Mouse (Mus musculus) CH12.LX (cell line): ENCODE data around the gene Cebpz. TPM values are rescaled to one million over a fixed set of nuclear protein-coding genes. Genes with fewer than 3 reads are reported as not detected.

Source experiments
- DNase-seq: peaks from one replicate; pipeline ENCODE4 v3.0.0-alpha.2; 2013; ENCODE audit errors: extremely low read depth
- H3K27ac ChIP-seq: 2 replicates; pipeline ENCODE4 v1.5.1; 2012; ENCODE audit warnings: low read depth, mild to moderate bottlenecking, control low read depth, moderate library complexity; ENCODE audit not compliant: insufficient read depth
- H3K27me3 ChIP-seq: replicated peaks from 2 replicates; pipeline ENCODE3; 2012; ENCODE audit warnings: inconsistent platforms
- H3K36me3 ChIP-seq, 2 experiments: replicated peaks in 1 of 2; 2 replicates each; pipeline versions ENCODE3 to v1.6.1; 2012; ENCODE audit warnings: inconsistent platforms in 1 of 2, low read length in 1 of 2, mild to moderate bottlenecking in 1 of 2, mixed read lengths in 1 of 2, moderate library complexity in 1 of 2; ENCODE audit not compliant: control insufficient read depth in 1 of 2, insufficient read depth in 1 of 2
- H3K4me1 ChIP-seq, 2 experiments: 2 replicates each; pipeline ENCODE4 v1.6.1; 2012; ENCODE audit warnings: inconsistent platforms in 1 of 2, moderate library complexity in 1 of 2; ENCODE audit not compliant: insufficient read depth in 2 of 2, control insufficient read depth in 1 of 2
- H3K4me2 ChIP-seq: 2 replicates; pipeline ENCODE4 v1.6.1; 2012; ENCODE audit warnings: low read depth, mild to moderate bottlenecking, control low read depth; ENCODE audit not compliant: poor library complexity, insufficient read depth, severe bottlenecking
- H3K4me3 ChIP-seq, 3 experiments: fragments of 150-350 bp in 1 of 3; sonication (generic) in 1 of 3; replicated peaks in 1 of 3; 2 replicates each; pipeline versions ENCODE3 to v1.5.1; 2011 to 2012; ENCODE audit warnings: low read depth in 2 of 3, low read length in 2 of 3, mild to moderate bottlenecking in 2 of 3, moderate library complexity in 2 of 3, control low read depth in 1 of 3, improper control_type of control experiment in 1 of 3, inconsistent platforms in 1 of 3, mixed read lengths in 1 of 3; ENCODE audit not compliant: poor library complexity in 1 of 3
- H3K79me2 ChIP-seq: replicated peaks from 2 replicates; pipeline ENCODE4 v1.6.1; 2012; ENCODE audit warnings: mild to moderate bottlenecking, moderate library complexity; ENCODE audit not compliant: control insufficient read depth, poor library complexity, insufficient read depth, severe bottlenecking; ENCODE audit errors: extremely low read depth
- H3K9ac ChIP-seq: 2 replicates; pipeline ENCODE4 v1.6.1; 2012; ENCODE audit warnings: low read depth, mild to moderate bottlenecking, control low read depth, moderate library complexity; ENCODE audit not compliant: insufficient read depth
- H3K9me3 ChIP-seq: replicated peaks from 2 replicates; pipeline ENCODE3; 2012; ENCODE audit warnings: low read length, inconsistent platforms, mixed read lengths
- CHD1 ChIP-seq: IDR thresholded peaks from 2 replicates; pipeline ENCODE4 v1.6.1; 2012; ENCODE audit warnings: low read depth, low read length, improper control_type of control experiment, inconsistent platforms
- CHD2 ChIP-seq: IDR thresholded peaks from 2 replicates; pipeline ENCODE4 v1.6.1; 2011; ENCODE audit warnings: low read length, improper control_type of control experiment
- CTCF ChIP-seq, 2 experiments: IDR thresholded peaks in 1 of 2; conservative IDR thresholded peaks in 1 of 2; 2 replicates each; pipeline ENCODE4 v1.5.1; 2011 to 2012; ENCODE audit warnings: low read depth in 2 of 2, low read length in 2 of 2, improper control_type of control experiment in 1 of 2, inconsistent platforms in 1 of 2, mild to moderate bottlenecking in 1 of 2, moderate library complexity in 1 of 2
- E2F4 ChIP-seq: IDR thresholded peaks from 2 replicates; pipeline ENCODE4 v1.6.1; 2011; ENCODE audit warnings: low read depth, low read length, improper control_type of control experiment; ENCODE audit not compliant: insufficient replicate concordance
- EP300 ChIP-seq: IDR thresholded peaks from 2 replicates; pipeline ENCODE4 v1.6.1; 2011; ENCODE audit warnings: low read length, improper control_type of control experiment
- ETS1 ChIP-seq: conservative IDR thresholded peaks from 2 replicates; pipeline ENCODE4 v1.6.1; 2012; ENCODE audit warnings: low read depth, mild to moderate bottlenecking, inconsistent platforms, low read length, improper control_type of control experiment, moderate library complexity
- GABPA ChIP-seq: IDR thresholded peaks from 2 replicates; pipeline ENCODE4 v1.6.1; 2012; ENCODE audit warnings: low read depth, low read length, improper control_type of control experiment, inconsistent platforms; ENCODE audit not compliant: insufficient replicate concordance
- IRF4 ChIP-seq: IDR thresholded peaks from 2 replicates; pipeline ENCODE4 v1.6.1; 2014; ENCODE audit warnings: low read depth, mild to moderate bottlenecking, inconsistent platforms, low read length, improper control_type of control experiment
- JUN ChIP-seq: IDR thresholded peaks from 2 replicates; pipeline ENCODE4 v1.6.1; 2011; ENCODE audit warnings: low read depth, mild to moderate bottlenecking, low read length, improper control_type of control experiment, moderate library complexity; ENCODE audit not compliant: insufficient read depth
- JUND ChIP-seq: conservative IDR thresholded peaks from 2 replicates; pipeline ENCODE4 v1.6.1; 2011; ENCODE audit warnings: low read depth, low read length, improper control_type of control experiment
- KAT2A ChIP-seq: IDR thresholded peaks from 2 replicates; pipeline ENCODE4 v1.6.1; 2012; ENCODE audit warnings: low read length, improper control_type of control experiment, inconsistent platforms; ENCODE audit not compliant: insufficient replicate concordance
- MAFK ChIP-seq: IDR thresholded peaks from 2 replicates; pipeline ENCODE4 v1.6.1; 2011; ENCODE audit warnings: low read length, improper control_type of control experiment; ENCODE audit not compliant: insufficient replicate concordance
- MAZ ChIP-seq: IDR thresholded peaks from 2 replicates; pipeline ENCODE4 v1.6.1; 2012; ENCODE audit warnings: low read depth, mild to moderate bottlenecking, inconsistent platforms, low read length, improper control_type of control experiment, moderate library complexity
- MEF2A ChIP-seq: IDR thresholded peaks from 2 replicates; pipeline ENCODE4 v1.6.1; 2014; ENCODE audit warnings: low read depth, mild to moderate bottlenecking, inconsistent platforms, low read length, improper control_type of control experiment, borderline replicate concordance
- NRF1 ChIP-seq: IDR thresholded peaks from 2 replicates; pipeline ENCODE4 v1.6.1; 2014; ENCODE audit warnings: low read depth, mild to moderate bottlenecking, inconsistent platforms, low read length, improper control_type of control experiment, moderate library complexity
- PAX5 ChIP-seq: IDR thresholded peaks from 2 replicates; pipeline ENCODE4 v1.6.1; 2012; ENCODE audit warnings: low read length, inconsistent platforms, mixed read lengths
- RAD21 ChIP-seq: IDR thresholded peaks from 2 replicates; pipeline ENCODE4 v1.6.1; 2011; ENCODE audit warnings: low read depth, mild to moderate bottlenecking, low read length, improper control_type of control experiment, moderate library complexity
- SIN3A ChIP-seq: IDR thresholded peaks from 2 replicates; pipeline ENCODE4 v1.6.1; 2012; ENCODE audit warnings: low read length, improper control_type of control experiment, inconsistent platforms
- SMC3 ChIP-seq: IDR thresholded peaks from 2 replicates; pipeline ENCODE4 v1.6.1; 2011; ENCODE audit warnings: low read depth, low read length, improper control_type of control experiment
- TBP ChIP-seq: conservative IDR thresholded peaks from 2 replicates; pipeline ENCODE4 v1.6.1; 2011; ENCODE audit warnings: low read depth, low read length, improper control_type of control experiment
- USF1 ChIP-seq: IDR thresholded peaks from 2 replicates; pipeline ENCODE4 v1.6.1; 2014; ENCODE audit warnings: low read depth, mild to moderate bottlenecking, inconsistent platforms, low read length, improper control_type of control experiment
- USF2 ChIP-seq: conservative IDR thresholded peaks from 2 replicates; pipeline ENCODE4 v1.6.1; 2011; ENCODE audit warnings: low read depth, low read length, improper control_type of control experiment
- ZC3H11A ChIP-seq: IDR thresholded peaks from 2 replicates; pipeline ENCODE4 v1.6.1; 2012; ENCODE audit warnings: low read depth, mild to moderate bottlenecking, inconsistent platforms, low read length, improper control_type of control experiment
- ZMIZ1 ChIP-seq: IDR thresholded peaks from 2 replicates; pipeline ENCODE4 v1.6.1; 2012; ENCODE audit warnings: low read depth, mild to moderate bottlenecking, inconsistent platforms, low read length, improper control_type of control experiment
- ZNF384 ChIP-seq: IDR thresholded peaks from 2 replicates; pipeline ENCODE4 v1.6.1; 2012; ENCODE audit warnings: low read depth, low read length, improper control_type of control experiment, inconsistent platforms
- dilution Hi-C: fragments of 300-500 bp; cut with MboI; formaldehyde crosslinking; loops from 2 replicates; pipeline ENCODE4 v1.14.3; 2020; ENCODE audit warnings: low sequenced_read_pairs; ENCODE audit not compliant: extremely low pct_unique_long_range_greater_than_20kb, extremely low pct_ligation_motif_present
- in situ Hi-C: fragments of 300-500 bp; cut with MboI; formaldehyde crosslinking; loops from 3 replicates; pipeline ENCODE4 v1.14.3; 2019; ENCODE audit warnings: low sequenced_read_pairs, low pct_ligation_motif_present, low pct_unique_long_range_greater_than_20kb, mixed read lengths
- polyA plus RNA-seq: library from polyadenylated mRNA; unstranded; fragments of >175 nt; gene quantifications from 2 replicates; pipeline ENCODE4 v1.2.1, GENCODE M21; 2012; ENCODE audit warnings: low read depth; ENCODE audit not compliant: insufficient read length
- total RNA-seq, 2 experiments: library from RNA; depleted of rRNA; stranded (reverse); fragments of 300-350 nt in 1 of 2; fragments of >200 nt in 1 of 2; gene quantifications; 2 replicates each; pipeline ENCODE4 v1.2.3; 2012 to 2014

Cebpz gene
- total and polyA plus RNA-seq, 3 experiments = 43.3 to 70.1 (median 61.2) TPM

DNA sequence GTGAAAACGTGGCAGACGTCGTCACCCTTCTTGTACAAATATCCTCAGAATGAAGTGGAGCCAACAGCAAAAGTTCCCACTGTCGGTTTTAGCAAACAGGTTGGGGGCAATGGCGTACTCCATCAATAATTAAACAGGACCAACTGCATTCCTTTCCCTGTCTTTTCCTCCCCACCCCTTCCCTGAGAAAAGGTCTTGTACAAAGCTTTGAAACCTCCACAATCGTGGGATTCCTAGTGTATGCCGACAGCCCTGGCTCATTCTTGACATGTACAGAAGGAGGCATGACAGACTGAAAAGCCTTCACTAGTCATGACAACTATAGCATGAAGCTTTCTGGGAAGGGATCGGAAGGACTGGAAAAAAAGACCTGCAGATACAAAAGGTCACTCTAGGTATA lies 16.4 kb upstream of the Cebpz start:
- Histone ChIP-seq H3K79me2 (no peaks in the 10 kb centered on the region), H3K9me3 (no peaks in the 10 kb centered on the region), H3K36me3 (peaks cover 0 to under 1% of the 10 kb centered on the region in 2 experiments), H3K27ac (no peak overlapping the region), H3K4me3 (no peak overlapping the region), H3K9ac (no peak overlapping the region), H3K27me3 (no peaks in the 10 kb centered on the region), H3K4me2 (no peak overlapping the region), H3K4me1 (peaks cover 0 to 2% of the 10 kb centered on the region in 2 experiments; a peak in 1 of 4 replicates)
- dilution Hi-C loops = no loop called here
- in situ Hi-C loops = no loop called here
- TF ChIP-seq CHD2 (no peak), PAX5 (no peak), GABPA (no peak), NRF1 (no peak), SIN3A (no peak), ZMIZ1 (no peak), SMC3 (no peak), EP300 (no peak), MAFK (no peak), JUN (no peak), IRF4 (no peak), MAZ (no peak)
- DNase-seq = no peak

DNA sequence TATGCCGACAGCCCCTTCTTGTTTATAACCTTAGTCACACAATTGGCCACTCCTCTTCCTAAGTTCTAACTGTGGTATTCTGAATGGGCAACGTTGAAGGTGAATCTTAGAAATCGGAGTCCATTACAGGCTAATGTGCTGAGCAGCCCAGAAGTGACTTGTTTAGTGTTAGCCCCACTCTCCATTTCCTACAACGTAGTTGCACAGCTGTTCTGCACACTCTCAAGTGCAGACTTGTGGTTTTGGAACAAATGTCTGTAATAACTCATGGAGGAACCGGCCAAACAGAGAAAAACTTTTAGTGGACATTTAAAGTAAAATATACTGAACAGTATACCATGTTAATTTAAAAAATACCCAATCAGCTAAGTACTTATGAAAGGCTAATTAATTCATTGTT lies 15.2 kb upstream of the Cebpz start:
- in situ Hi-C loops (no loop called here), dilution Hi-C loops (no loop called here)
- Histone ChIP-seq H3K9ac (no peak overlapping the region), H3K4me1 (peaks cover 0 to 2% of the 10 kb centered on the region in 2 experiments; a peak in 1 of 4 replicates), H3K4me3 (no peak overlapping the region), H3K36me3 (peaks cover 0 to 9% of the 10 kb centered on the region in 2 experiments), H3K79me2 (no peaks in the 10 kb centered on the region), H3K27me3 (no peaks in the 10 kb centered on the region), H3K4me2 (no peak overlapping the region), H3K9me3 (no peaks in the 10 kb centered on the region), H3K27ac (no peak overlapping the region)
- no peak for TF ChIP-seq JUND
- TF ChIP-seq CHD2 = no peak
- TF ChIP-seq NRF1 = no peak
- TF ChIP-seq MEF2A = no peak
- TF ChIP-seq SMC3 = no peak
- TF ChIP-seq SIN3A = no peak
- no peak for TF ChIP-seq CTCF (conservative IDR thresholded peaks at IDR 0.05 in 1 of 2, IDR thresholded peaks at IDR 0.05 in 1 of 2; ENCODE audit: low read depth in 2 of 2, low read length in 2 of 2)
- no peak for TF ChIP-seq PAX5
- DNase-seq = no peak

GRCm38 (mm10) chr17:78951225-78951624 lies 14.4 kb upstream of the Cebpz start:
- DNase-seq = no peak
- no peak overlapping the region for H3K27ac ChIP-seq
- no peak overlapping the region for H3K4me3 ChIP-seq
- H3K9me3 ChIP-seq = no peaks in the 10 kb centered on the region
- dilution Hi-C loops = no loop called here
- no peaks in the 10 kb centered on the region for H3K27me3 ChIP-seq
- peaks cover 7 to 17% of the 10 kb centered on the region in 2 experiments for H3K36me3 ChIP-seq
- H3K9ac ChIP-seq = no peak overlapping the region
- H3K79me2 ChIP-seq = no peaks in the 10 kb centered on the region
- H3K4me1 ChIP-seq = peaks cover 0 to 2% of the 10 kb centered on the region in 2 experiments; a peak in 1 of 4 replicates
- H3K4me2 ChIP-seq = no peak overlapping the region
- in situ Hi-C loops = no loop called here
- no peak for TF ChIP-seq ZNF384
- no peak for TF ChIP-seq ZC3H11A
- no peak for TF ChIP-seq MAZ
- TF ChIP-seq KAT2A = no peak
- TF ChIP-seq GABPA = no peak
- no peak for TF ChIP-seq CHD1
- no peak for TF ChIP-seq CHD2
- TF ChIP-seq NRF1 = no peak
- TF ChIP-seq TBP = no peak
- no peak for TF ChIP-seq MEF2A
- no peak for TF ChIP-seq PAX5
- no peak for TF ChIP-seq JUND
- no peak for TF ChIP-seq RAD21
- no peak for TF ChIP-seq SMC3
- TF ChIP-seq ETS1 = no peak
- TF ChIP-seq USF1 = no peak
- no peak for TF ChIP-seq E2F4
- TF ChIP-seq USF2 = no peak
- no peak for TF ChIP-seq SIN3A
